Mouse (Mus musculus) thymus, adult 2 months (tissue): ENCODE results near the gene Coro1a.

Experiments
- CTCF ChIP-seq: fragments of 200-500 bp; IDR thresholded peaks from 2 replicates; pipeline ENCODE4 v1.5.1; 2012; ENCODE audit warnings: mild to moderate bottlenecking, control low read depth, low read length, moderate library complexity, borderline replicate concordance; ENCODE audit not compliant: control insufficient read depth, poor library complexity, insufficient read depth; ENCODE audit errors: extremely low read depth
- POLR2A ChIP-seq: fragments of 200-500 bp; IDR thresholded peaks from 2 replicates; pipeline ENCODE4 v1.6.1; 2012; ENCODE audit warnings: mild to moderate bottlenecking, low read length, control low read depth, moderate library complexity; ENCODE audit not compliant: control insufficient read depth, poor library complexity, insufficient read depth; ENCODE audit errors: extremely low read depth

GRCm38 (mm10) chr7:126665269-126665668, 42.3 kb downstream of the Coro1a start:
- TF ChIP-seq CTCF, result no peak
- TF ChIP-seq POLR2A, result no peak
